Mouse (Mus musculus) olfactory bulb, adult 2 months (tissue): Measurements from ENCODE around the gene Sidt1. TPM values are rescaled to one million over a fixed set of nuclear protein-coding genes. Genes with fewer than 3 reads are reported as not detected.

Source experiments
- H3K27ac ChIP-seq: fragments of 200-500 bp; 2 replicates; pipeline ENCODE4 v1.5.1; 2012; ENCODE audit warnings: low read depth, low read length; ENCODE audit not compliant: insufficient read depth
- H3K4me1 ChIP-seq: fragments of 200-500 bp; 2 replicates; pipeline ENCODE4 v1.6.1; 2012; ENCODE audit warnings: low read length; ENCODE audit not compliant: control insufficient read depth, insufficient read depth
- H3K4me3 ChIP-seq: fragments of 200-500 bp; 2 replicates; pipeline ENCODE4 v1.5.1; 2012; ENCODE audit warnings: mild to moderate bottlenecking, low read depth, low read length, moderate library complexity; ENCODE audit not compliant: insufficient read depth
- CTCF ChIP-seq: fragments of 200-500 bp; IDR thresholded peaks from 2 replicates; pipeline ENCODE4 v1.5.1; 2012; ENCODE audit warnings: low read depth, mild to moderate bottlenecking, low read length, moderate library complexity; ENCODE audit not compliant: insufficient read depth
- POLR2A ChIP-seq: fragments of 200-500 bp; IDR thresholded peaks from 2 replicates; pipeline ENCODE4 v1.6.1; 2012; ENCODE audit warnings: mild to moderate bottlenecking, low read depth, low read length, moderate library complexity; ENCODE audit not compliant: insufficient read depth
- WGBS: fragments of 180-500 bp; shearing (Covaris S2); methylation state at CpG from one replicate; pipeline ENCODE4 v1.1.7; 2018; 5-methylcytosine and 5-hydroxymethylcytosine counted together
- polyA plus RNA-seq: library from polyadenylated mRNA; stranded (reverse); fragments of >200 nt; gene quantifications from 2 replicates; pipeline ENCODE4 v1.2.4, GENCODE M21; 2012; ENCODE audit warnings: low replicate concordance; ENCODE audit not compliant: missing spikeins, insufficient read depth, insufficient read length

The Sidt1 gene
- polyA plus RNA-seq, 1 experiment: not detected

DNA sequence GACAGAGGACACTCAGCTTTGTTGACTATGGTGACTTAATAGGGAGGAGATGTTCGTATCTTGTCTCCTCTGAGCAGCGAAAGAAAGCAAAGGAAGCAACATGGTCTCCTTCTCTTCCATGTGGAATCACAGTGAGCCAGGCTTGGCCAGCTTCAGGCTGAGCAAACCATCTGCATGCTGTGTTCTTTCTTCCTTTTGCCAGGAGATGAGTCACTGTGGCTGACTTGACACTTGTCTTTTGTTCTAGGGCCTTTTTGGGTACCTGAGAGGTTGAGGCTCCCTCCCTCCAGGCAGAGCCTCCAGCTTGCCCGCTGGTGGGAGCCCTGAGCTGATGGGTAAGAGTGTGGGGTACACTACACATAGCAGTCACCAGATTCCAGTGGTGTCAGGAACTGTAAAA is 95.2 kb downstream of the Sidt1 start:
- no peak overlapping the region for H3K27ac ChIP-seq
- no peak overlapping the region for H3K4me3 ChIP-seq
- 53% methylated on average over 3 of the region's 3 CpGs for WGBS
- TF ChIP-seq POLR2A: no peak
- TF ChIP-seq CTCF: no peak
- H3K4me1 ChIP-seq: peaks cover 16% of the 10 kb centered on the region

GRCm38 (mm10) chr16:44233019-44233418 is 100.0 kb downstream of the Sidt1 start:
- H3K27ac ChIP-seq: no peak overlapping the region
- WGBS: 92% methylated on average over 7 of the region's 7 CpGs
- H3K4me1 ChIP-seq: peaks cover 4% of the 10 kb centered on the region
- TF ChIP-seq CTCF (no peak), POLR2A (no peak)
- no peak overlapping the region for H3K4me3 ChIP-seq

- TF ChIP-seq CTCF: no peak
- TF ChIP-seq POLR2A: no peak
- Histone ChIP-seq H3K27ac (no peak overlapping the region), H3K4me1 (no peaks in the 10 kb centered on the region), H3K4me3 (no peak overlapping the region)
- 68% methylated on average over 13 of the region's 13 CpGs for WGBS
Measured at GRCm38 (mm10) chr16:44226706-44227291, 106.2 kb downstream of the Sidt1 start.

GRCm38 (mm10) chr16:44221463-44221862 is 111.5 kb downstream of the Sidt1 start:
- TF ChIP-seq CTCF (no peak), POLR2A (no peak)
- 78% methylated on average over 6 of the region's 6 CpGs for WGBS

GRCm38 (mm10) chr16:44216417-44216816 is 116.6 kb downstream of the Sidt1 start:
- TF ChIP-seq CTCF (no peak), POLR2A (no peak)
- Histone ChIP-seq H3K4me3 (no peak overlapping the region), H3K4me1 (no peaks in the 10 kb centered on the region), H3K27ac (no peak overlapping the region)
- 97% methylated on average over 7 of the region's 7 CpGs for WGBS

More at GRCm38 (mm10) chr16:44221463-44221862, 111.5 kb downstream of the Sidt1 start:
- no peaks in the 10 kb centered on the region for H3K4me1 ChIP-seq
- no peak overlapping the region for H3K27ac ChIP-seq
- no peak overlapping the region for H3K4me3 ChIP-seq

- Histone ChIP-seq H3K27ac (no peak overlapping the region), H3K4me1 (peaks cover 2% of the 10 kb centered on the region; the same call in 1 of the 2 replicates), H3K4me3 (no peak overlapping the region)
- 81% methylated on average over 9 of the region's 9 CpGs for WGBS
- TF ChIP-seq POLR2A: no peak
Measured at GRCm38 (mm10) chr16:44215513-44215912, 117.5 kb downstream of the Sidt1 start.

DNA sequence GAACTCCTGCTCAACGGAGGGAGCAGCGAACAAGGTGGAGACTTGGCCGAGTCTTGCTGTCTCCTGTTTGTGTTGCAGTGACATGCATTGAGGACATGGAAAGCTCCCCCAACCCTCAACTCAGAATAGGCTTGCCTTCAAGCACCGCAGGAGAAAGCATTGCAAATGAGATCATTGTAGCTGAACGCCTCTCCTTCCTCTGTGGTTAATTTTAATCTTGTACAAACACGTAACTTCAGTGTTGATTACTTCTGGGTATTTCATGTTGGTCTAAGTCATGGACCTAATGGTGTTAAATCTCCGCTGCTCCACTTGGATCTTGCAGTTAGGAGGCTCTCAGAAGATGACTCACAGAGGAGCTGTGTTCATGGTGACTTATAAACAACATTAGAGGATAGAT is 120.3 kb downstream of the Sidt1 start:
- Histone ChIP-seq H3K4me1 (peaks cover 5% of the 10 kb centered on the region), H3K27ac (no peak overlapping the region), H3K4me3 (no peak overlapping the region)
- no peak for TF ChIP-seq CTCF
- no peak for TF ChIP-seq POLR2A
- WGBS: 85% methylated on average over 7 of the region's 7 CpGs

GRCm38 (mm10) chr16:44211054-44211414 is 122.0 kb downstream of the Sidt1 start:
- Histone ChIP-seq H3K27ac (no peak overlapping the region), H3K4me1 (peaks cover 5% of the 10 kb centered on the region), H3K4me3 (no peak overlapping the region)
- 90% methylated on average over 1 of the region's 1 CpGs for WGBS
- TF ChIP-seq CTCF (no peak), POLR2A (no peak)

- TF ChIP-seq CTCF (no peak), POLR2A (no peak)
- Histone ChIP-seq H3K27ac (no peak overlapping the region), H3K4me1 (peaks cover 5% of the 10 kb centered on the region), H3K4me3 (no peak overlapping the region)
- WGBS: 60% methylated on average over 10 of the region's 10 CpGs
Measured at GRCm38 (mm10) chr16:44210156-44211053, 122.6 kb downstream of the Sidt1 start.
